Mouse (Mus musculus) megakaryocyte progenitor cell, adult 5-6 weeks (primary cell): ENCODE results near the gene Svop. TPM values are rescaled to one million over a fixed set of nuclear protein-coding genes. Genes with fewer than 3 reads are reported as not detected.

ENCODE experiments used
- ATAC-seq: replicated peaks from 2 replicates; pipeline ENCODE4 v1.8.0; 2016; ENCODE audit warnings: mild to moderate bottlenecking, moderate TSS enrichment, inconsistent platforms; ENCODE audit not compliant: poor library complexity
- total RNA-seq, 2 experiments: library from RNA; stranded (forward) in 1 of 2; stranded (reverse) in 1 of 2; fragments of 157-497, 149-512 nt in 1 of 2; fragments of 200-1000 nt in 1 of 2; gene quantifications; 2 replicates each; pipeline versions ENCODE4 v1.2.3 to v1.2.4; 2015 to 2017

The Svop gene
- total RNA-seq, 2 experiments from 2014 or later: not detected

DNA sequence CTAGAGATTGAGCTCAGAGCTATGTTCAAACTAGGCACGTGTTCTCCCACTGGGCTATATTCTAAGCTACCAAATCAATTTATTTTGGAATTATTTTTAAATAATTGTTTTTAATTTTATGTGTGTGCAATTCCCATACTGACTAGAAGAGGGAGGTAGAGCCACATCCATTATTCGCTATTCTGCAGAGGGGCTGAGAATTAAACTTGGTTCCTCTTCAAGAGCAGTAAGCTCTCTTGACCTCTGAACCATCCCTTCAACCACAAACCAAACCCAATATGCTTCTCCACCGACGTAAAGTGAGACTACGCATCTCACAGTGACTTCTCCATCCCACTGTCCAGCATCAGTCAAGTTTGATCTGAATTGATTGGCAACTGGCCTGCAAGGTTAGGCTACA, 44.2 kb downstream of the Svop start:
- ATAC-seq: no peak

DNA sequence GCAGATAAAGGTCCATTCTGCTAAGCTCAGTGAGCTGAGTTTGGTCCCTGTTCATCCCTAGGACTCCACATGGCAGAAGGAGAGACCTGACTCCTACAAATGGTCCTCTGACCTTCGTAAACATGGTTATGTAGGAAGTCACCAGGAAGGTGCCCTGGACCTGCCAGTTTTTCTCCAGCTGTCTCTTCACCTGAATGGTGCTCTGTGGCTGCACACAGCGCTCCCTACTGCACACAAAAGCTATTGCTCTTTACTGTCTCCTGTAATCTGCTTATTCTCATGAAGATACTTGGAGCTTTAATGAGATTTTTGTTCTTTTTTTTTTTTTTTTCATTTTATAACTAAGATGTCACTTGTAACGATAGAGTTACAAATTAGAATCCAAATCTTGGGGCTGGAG, 44.8 kb downstream of the Svop start:
- ATAC-seq: no peak

DNA sequence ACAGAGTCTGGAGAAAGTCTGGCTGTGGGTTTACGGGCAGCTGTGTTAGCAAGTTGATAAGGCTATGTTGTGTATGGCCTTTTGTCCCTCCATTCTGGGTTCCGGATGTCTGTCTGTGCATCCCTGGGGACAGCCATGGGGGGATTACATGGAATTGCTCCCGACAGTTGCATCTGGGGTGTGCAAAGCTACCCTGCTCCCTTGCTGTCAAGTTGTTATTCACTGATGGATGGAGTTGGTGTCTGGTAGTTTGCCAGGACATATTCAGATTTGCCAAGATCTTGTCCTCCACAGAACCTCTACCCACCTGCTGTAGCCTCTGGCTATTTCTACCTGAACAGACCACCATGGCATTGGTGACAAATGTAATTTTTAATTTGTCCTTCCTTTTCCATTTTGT, 45.2 kb downstream of the Svop start:
- no peak for ATAC-seq

- peak; percentile 49; the same call in 1 of the 2 replicates for ATAC-seq
Observed at GRCm38 (mm10) chr5:114045134-114045533, 46.2 kb downstream of the Svop start.

GRCm38 (mm10) chr5:114043800-114044199, 47.6 kb downstream of the Svop start:
- no peak for ATAC-seq

- peak; percentile 93 for ATAC-seq
Observed at GRCm38 (mm10) chr5:114041327-114041930, 49.9 kb downstream of the Svop start.

DNA sequence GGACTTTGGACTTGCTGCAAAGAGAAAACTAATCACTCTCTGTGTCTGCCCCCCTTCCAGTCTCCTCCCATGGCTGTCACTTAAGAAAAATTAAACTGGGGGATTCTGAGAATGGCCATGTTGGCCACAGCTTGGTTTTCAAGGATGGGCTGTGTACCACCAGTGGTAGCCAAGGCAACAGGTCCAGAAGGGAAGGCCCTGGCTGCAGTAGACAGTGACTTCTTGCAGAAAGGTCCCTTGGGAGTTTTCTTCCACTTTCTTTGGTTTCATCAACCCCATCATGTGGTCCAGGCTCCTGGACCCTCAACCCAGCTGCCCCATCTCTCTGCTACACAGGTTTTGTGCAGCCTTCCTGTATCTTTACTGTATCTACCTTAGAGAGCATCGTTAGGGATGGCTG, 50.5 kb downstream of the Svop start:
- ATAC-seq: no peak

DNA sequence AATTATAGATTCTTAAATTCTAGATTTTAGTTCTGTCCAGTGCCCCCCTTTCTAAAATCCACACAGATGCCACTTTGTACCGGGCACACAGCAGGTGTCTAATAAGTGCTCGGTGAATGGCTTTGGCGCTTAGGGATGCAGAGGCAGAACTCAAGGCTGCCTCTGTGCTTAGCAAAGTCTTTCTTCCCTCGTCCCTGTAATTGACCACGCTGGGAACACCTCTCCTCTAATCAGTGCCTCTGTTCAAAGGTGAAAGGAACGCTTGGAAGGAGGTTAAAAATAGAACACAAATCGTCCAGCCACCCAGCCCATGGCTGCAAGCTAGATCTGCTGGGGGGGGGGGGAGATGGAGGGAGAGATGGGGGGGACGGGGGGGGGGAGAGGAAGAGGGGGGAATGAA, 50.9 kb downstream of the Svop start:
- ATAC-seq: no peak

DNA sequence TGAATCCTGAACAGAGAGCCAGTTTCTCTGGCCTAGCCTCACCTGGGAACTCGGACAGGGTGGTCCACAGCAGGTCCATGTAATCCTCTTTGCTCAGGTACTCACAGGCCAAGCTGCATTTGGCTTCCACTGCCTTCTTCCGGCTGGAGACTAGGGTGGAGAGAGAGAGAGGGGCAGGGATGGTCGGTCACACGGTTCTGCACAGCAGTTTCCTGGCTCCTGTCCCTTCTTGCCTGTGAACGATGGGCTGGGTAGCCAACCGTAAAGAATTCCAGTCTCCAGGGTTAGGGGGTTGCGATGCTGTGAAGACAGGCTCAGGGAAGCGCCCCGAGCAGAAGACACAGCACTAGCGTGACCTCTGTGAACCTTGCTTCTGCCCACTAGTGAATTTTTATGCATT, 56.3 kb downstream of the Svop start:
- no peak for ATAC-seq

DNA sequence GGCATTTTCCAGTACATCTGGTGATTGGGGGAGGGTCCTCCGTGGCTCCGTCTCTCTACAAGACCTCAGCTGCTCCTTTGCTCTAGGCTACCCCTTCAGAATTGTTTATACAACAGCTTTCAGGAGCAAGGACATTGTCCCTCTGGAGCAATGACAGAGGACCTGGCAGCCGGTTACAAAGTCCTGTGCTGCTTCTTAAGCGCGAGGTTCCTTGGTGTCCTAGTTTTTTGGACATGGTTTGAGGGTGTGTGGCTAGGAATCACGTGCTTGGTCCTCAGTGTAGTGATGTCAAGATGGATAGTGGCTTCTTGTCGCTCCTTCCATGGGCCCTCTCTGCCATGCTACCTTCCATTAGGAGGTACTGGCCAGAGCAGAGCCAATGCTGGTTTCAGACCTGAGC, 57.0 kb downstream of the Svop start:
- ATAC-seq: no peak

- no peak for ATAC-seq
Observed at GRCm38 (mm10) chr5:114032161-114032763, 59.1 kb downstream of the Svop start.

GRCm38 (mm10) chr5:114030652-114031051, 60.7 kb downstream of the Svop start:
- no peak for ATAC-seq

GRCm38 (mm10) chr5:114028111-114028510, 63.3 kb downstream of the Svop start:
- no peak for ATAC-seq

DNA sequence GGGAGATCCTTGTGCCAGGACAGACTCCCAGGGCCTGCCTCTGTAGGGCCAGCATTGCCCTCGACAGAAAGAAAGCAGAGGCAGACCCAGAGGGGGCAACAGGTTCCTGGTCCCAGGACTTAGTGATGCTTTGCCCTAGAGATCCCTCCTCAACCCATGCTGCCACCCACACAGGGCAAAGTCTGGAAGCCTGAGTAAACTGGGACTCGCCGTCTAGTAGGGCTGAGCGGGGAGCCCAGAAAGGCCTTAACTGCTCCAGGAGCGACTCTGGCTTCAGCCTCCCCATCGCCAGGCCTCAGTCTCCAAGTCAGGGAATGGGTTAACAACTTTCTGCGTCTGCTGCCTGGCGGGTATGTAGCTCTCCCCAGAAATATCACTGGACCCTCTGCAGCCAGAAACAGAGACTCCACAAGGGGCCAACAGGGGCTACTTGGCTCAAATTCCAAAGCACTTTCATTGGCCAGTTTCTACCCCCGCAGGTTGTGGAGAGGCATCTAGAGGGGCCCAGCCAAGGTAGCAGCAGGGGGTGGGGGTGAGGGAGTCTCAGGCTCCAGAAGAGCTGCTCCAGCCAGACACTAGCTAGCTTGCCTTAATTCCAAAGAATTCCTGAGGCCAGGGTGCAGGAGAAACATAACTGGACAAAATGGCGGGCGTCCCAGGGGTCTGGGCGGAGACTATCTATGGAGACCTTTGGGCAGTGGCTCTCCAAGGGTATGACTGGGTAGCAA, 64.0 kb downstream of the Svop start:
- no peak for ATAC-seq

- ATAC-seq: no peak
Observed at GRCm38 (mm10) chr5:114024885-114025284, 66.5 kb downstream of the Svop start.

DNA sequence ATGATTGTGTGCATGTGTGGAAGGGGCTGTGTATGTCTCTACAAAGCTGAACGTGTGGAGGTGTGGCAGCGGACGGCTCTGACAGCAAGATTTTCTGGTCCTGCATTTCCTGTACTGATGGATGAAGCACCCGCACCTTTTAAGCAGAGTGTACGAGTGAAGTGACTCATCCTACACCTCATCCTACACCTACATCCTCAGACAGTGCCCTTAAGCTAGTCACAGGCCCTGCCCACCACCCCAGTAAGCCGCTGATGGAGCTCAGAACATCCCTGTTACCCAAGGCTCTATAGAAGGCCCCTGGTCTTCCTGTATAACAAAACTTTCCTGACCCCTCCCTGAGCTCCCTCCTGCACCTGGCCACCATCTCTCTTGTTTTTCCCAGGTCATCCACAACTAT, 67.0 kb downstream of the Svop start:
- ATAC-seq: no peak

GRCm38 (mm10) chr5:114015121-114015520, 76.2 kb downstream of the Svop start:
- ATAC-seq: 0 out of 2 replicates have a peak, but pooled peaks have one; percentile 54

DNA sequence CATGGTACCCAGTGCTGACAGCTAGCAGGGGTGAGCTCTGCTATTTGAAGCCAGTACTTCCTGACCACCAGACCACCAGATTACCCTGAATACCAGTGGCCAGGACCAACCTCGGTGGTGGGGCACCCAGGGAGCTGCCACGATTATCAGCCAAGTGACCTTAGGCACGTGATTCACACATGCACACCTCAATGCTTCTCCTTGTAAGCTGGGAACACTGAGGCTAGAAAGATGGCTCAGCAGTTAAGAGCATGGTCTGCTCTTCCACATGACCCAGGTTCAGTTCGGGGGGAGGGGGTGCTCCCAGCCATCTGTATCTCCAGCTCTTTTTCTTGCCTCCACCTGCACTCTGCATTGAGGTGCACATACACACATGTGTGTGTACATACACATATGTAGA, 82.3 kb downstream of the Svop start:
- no peak for ATAC-seq

DNA sequence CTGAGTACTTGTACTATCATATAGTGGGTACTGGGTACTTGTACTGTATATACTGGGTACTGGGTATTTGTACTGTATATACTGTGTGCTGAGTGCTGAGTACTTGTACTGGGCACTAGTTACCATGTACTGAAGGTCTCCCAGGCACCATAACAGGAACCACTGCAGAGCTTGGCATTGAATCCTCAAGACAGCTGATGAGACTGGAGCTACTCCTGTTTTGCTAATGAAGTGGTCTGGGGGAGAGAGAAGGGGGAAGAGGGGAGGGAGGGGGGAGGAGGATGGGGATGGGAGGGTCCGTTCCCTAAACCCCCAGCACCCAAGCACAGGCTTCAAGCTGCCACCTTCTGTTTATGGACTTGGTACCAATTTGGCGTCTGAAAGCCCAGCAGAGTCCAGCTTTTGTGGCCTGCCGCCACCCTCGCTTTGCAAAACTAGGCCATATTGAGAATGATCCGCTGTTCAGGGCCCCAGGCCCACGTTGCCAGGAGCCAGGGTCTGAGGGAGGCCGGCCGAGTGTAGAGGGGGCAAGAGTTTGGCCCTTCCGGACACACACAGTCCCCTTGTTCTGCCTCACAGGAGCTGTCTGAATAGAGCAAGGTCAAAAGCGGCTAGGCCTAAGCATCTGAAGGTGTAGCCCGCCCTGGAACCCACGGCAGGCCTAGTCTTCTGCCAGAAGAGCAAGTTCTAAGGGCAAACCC, 83.5 kb downstream of the Svop start:
- no peak for ATAC-seq

DNA sequence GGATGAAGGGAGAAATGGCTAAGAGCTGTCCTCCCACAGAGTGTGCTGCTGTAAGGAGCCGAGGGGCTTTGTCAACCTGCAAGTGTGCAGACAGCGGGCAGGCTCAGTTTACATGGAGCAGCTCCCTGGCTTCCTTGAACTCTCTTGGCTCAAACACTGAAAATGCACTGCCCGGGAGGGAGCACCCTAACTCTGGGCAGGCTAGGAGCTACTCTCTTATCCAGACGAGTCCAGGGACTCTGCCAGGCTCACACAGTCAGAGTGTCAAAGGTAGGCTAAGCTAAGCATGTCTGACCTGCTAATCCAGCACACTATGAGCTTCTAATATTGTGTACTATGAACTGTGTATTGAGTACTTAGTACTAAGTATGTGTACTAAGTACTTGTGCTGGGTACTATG, 84.4 kb downstream of the Svop start:
- ATAC-seq: no peak

DNA sequence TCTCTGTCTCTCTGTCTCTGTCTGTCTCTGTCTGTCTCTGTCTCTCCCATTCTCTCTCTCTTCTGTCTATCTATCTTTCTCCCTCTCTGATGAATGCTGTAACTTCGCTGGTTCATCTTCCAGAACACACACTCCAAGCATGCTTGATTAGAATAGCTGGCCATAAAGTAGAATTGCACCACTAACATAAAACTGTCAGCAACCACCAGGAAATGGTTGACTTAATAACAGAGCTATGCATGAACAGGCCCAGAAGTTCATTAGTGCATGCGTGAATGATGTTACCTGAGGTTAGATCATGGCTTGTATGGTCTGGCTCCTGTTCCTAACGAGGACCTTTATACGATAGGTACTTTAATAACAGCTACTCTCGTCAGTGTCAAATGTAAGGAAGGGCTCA, 86.3 kb downstream of the Svop start:
- no peak for ATAC-seq

DNA sequence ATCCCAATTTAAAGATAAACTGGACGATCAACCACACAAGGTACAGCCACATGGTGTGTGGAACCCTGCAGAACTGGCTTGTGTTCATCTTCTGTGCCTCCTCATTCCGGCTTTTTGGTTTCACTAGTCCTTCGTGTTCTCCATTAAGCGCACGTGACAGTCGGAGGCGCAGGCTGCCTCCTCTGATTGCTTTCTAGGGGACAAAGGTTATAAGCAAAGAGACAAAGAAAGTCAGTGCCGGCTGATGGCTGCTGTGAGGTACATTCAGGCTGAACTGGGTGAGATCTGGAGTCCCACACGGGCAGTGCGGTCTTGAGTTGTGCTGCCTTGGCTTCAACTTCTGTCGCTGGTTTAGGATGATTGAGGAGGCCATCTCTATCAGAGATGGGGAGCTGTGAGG, 86.8 kb downstream of the Svop start:
- ATAC-seq: no peak
